Mouse (Mus musculus) liver, adult 2 months (tissue): ENCODE data around the gene Ibsp.

Experiments
- CTCF ChIP-seq: fragments of 200-500 bp; IDR thresholded peaks from 2 replicates; pipeline ENCODE4 v1.5.1; 2011; ENCODE audit warnings: low read depth, low read length, control low read depth
- POLR2A ChIP-seq: fragments of 200-500 bp; IDR thresholded peaks from 2 replicates; pipeline ENCODE4 v1.6.1; 2011; ENCODE audit warnings: low read length, control low read depth; ENCODE audit not compliant: insufficient read depth; ENCODE audit errors: extremely low read depth

DNA sequence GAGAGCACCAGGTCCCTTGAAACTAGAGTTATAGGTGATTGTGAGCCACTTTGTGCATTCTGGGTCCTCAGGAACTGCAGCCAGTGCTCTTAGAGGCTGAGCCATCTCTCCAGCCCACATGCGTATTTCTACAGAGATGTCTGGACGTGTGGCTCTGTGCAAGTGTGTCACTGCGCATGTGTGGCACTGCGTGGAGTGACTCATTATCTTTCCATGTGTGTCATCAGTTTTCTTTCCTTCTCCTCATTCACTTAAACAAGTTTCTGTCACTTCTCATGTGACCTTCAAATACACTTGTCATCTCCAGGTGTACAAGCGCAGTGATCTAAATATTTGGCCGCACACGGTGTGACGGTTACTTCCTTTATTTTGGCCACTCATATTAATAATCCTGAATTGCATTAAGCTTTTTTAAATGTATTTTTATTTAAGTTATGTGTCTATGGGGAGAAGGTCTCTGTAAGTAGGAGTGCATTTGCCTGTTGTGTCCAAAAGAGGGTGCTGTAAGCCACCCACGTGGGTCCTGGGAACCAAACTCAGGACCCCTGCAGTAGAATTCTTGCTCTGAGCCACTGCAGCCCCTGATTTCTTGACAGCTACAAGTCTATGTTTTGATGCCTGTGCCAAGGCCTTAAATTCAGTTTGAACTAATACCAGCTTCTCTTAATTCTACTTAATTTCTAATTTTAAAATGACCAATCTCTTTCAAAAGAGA, 45.7 kb downstream of the Ibsp start:
- peak; percentile 62 for TF ChIP-seq CTCF
- no peak for TF ChIP-seq POLR2A
